Mouse (Mus musculus) liver, embryonic 14.5 days (tissue): ENCODE data around the gene Aebp2. TPM values are rescaled to one million over a fixed set of nuclear protein-coding genes. Genes with fewer than 3 reads are reported as not detected.

ENCODE experiments used
- ATAC-seq: fragments of 200-750 bp; cut with Nextera tagmentation; 2 replicates; pipeline ENCODE4 v1.8.0; 2017; ENCODE audit warnings: moderate number of reproducible peaks, mild to moderate bottlenecking, moderate library complexity; ENCODE audit not compliant: insufficient read depth
- DNase-seq, 3 experiments: peaks; one replicate each; pipeline ENCODE4 v3.0.0-alpha.2; 2012 to 2013; ENCODE audit warnings: low read depth in 3 of 3, low spot score in 3 of 3
- H3K27ac ChIP-seq: fragments of 300-500 bp; sonication (generic); 2 replicates; pipeline ENCODE4 v1.5.1; 2014; ENCODE audit warnings: moderate library complexity, mild to moderate bottlenecking, control low read depth, inconsistent platforms
- H3K27me3 ChIP-seq: fragments of 300-500 bp; sonication (generic); 2 replicates; pipeline ENCODE4 v1.6.1; 2014; ENCODE audit warnings: mild to moderate bottlenecking, low read length, moderate library complexity; ENCODE audit not compliant: control insufficient read depth, insufficient read depth
- H3K36me3 ChIP-seq: fragments of 300-500 bp; sonication (generic); replicated peaks from 2 replicates; pipeline ENCODE4 v1.6.1; 2014; ENCODE audit warnings: low read depth; ENCODE audit not compliant: control insufficient read depth, insufficient read depth
- H3K4me1 ChIP-seq, 2 experiments: fragments of 200-500 bp in 1 of 2; fragments of 300-500 bp in 1 of 2; sonication (generic) in 1 of 2; replicated peaks; 2 replicates each; pipeline ENCODE4 v1.6.1; 2012 to 2014; ENCODE audit warnings: antibody characterized with exemption in 1 of 2, inconsistent platforms in 1 of 2, low read length in 1 of 2; ENCODE audit not compliant: control insufficient read depth in 2 of 2, insufficient read depth in 2 of 2
- H3K4me2 ChIP-seq: fragments of 300-500 bp; sonication (generic); 2 replicates; pipeline ENCODE4 v1.6.1; 2014; ENCODE audit warnings: low read depth, mild to moderate bottlenecking, control low read depth, moderate library complexity
- H3K4me3 ChIP-seq, 2 experiments: fragments of 200-500 bp in 1 of 2; fragments of 300-500 bp in 1 of 2; sonication (generic) in 1 of 2; 2 replicates each; pipeline ENCODE4 v1.5.1; 2012 to 2014; ENCODE audit warnings: low read depth in 2 of 2, low read length in 2 of 2, mild to moderate bottlenecking in 2 of 2, control low read depth in 1 of 2, inconsistent platforms in 1 of 2, moderate library complexity in 1 of 2; ENCODE audit not compliant: insufficient read depth in 1 of 2
- H3K9ac ChIP-seq: fragments of 300-500 bp; sonication (generic); replicated peaks from 2 replicates; pipeline ENCODE4 v1.6.1; 2014; ENCODE audit warnings: mild to moderate bottlenecking, control low read depth, moderate library complexity
- H3K9me3 ChIP-seq: fragments of 300-500 bp; sonication (generic); 2 replicates; pipeline ENCODE4 v1.6.1; 2016; ENCODE audit warnings: low read length, mixed read lengths; ENCODE audit not compliant: control insufficient read depth
- CTCF ChIP-seq: IDR thresholded peaks from 2 replicates; pipeline ENCODE4 v1.5.1; 2016; ENCODE audit warnings: antibody characterized with exemption, low read depth, control low read depth
- EP300 ChIP-seq: IDR thresholded peaks from 2 replicates; pipeline ENCODE4 v1.6.1; 2016; ENCODE audit warnings: antibody characterized with exemption, low read depth
- WGBS: fragments of 180-500 bp; shearing (Covaris S2); extraction: QIAGEN DNeasy Blood & Tissue Kit; methylation state at CpG from one replicate; pipeline ENCODE4 v1.1.7; 2014; ENCODE audit not compliant: insufficient replicate concordance; 5-methylcytosine and 5-hydroxymethylcytosine counted together
- polyA plus RNA-seq, 2 experiments: library from polyadenylated mRNA; depleted of rRNA in 1 of 2; stranded (reverse) in 1 of 2; unstranded in 1 of 2; fragments of >200 nt; fragmentation: Nextera tagmentation in 1 of 2; extraction: Ambion mirVana in 1 of 2; gene quantifications; 2 replicates each; pipeline versions ENCODE4 v1.2.1 to v1.2.3; 2012 to 2014

Aebp2 gene
- polyA plus RNA-seq, 2 experiments: 3.3 to 10.7 TPM

- H3K4me3 ChIP-seq: no peak overlapping the region
- no peaks in the 10 kb centered on the region for H3K36me3 ChIP-seq
- no peak overlapping the region for H3K9ac ChIP-seq
- WGBS: 79% methylated on average over 6 of the region's 6 CpGs
- H3K9me3 ChIP-seq: no peaks in the 10 kb centered on the region
- no peak overlapping the region for H3K27ac ChIP-seq
- no peaks in the 10 kb centered on the region for H3K4me1 ChIP-seq
- TF ChIP-seq CTCF: no peak
- TF ChIP-seq EP300: no peak
- ATAC-seq (no peak), DNase-seq (no peak)
- no peak overlapping the region for H3K4me2 ChIP-seq
- no peaks in the 10 kb centered on the region for H3K27me3 ChIP-seq
Observed at GRCm38 (mm10) chr6:140692160-140692559, 69.7 kb downstream of the Aebp2 start.

GRCm38 (mm10) chr6:140696192-140696879 lies 73.9 kb downstream of the Aebp2 start:
- Histone ChIP-seq H3K36me3 (no peaks in the 10 kb centered on the region), H3K4me1 (no peaks in the 10 kb centered on the region), H3K27ac (no peak overlapping the region), H3K4me3 (no peak overlapping the region), H3K9me3 (no peaks in the 10 kb centered on the region), H3K4me2 (no peak overlapping the region), H3K27me3 (no peaks in the 10 kb centered on the region), H3K9ac (no peak overlapping the region)
- TF ChIP-seq CTCF (no peak), EP300 (no peak)
- ATAC-seq: no peak
- 60% methylated on average over 12 of the region's 12 CpGs for WGBS
- DNase-seq: no peak

GRCm38 (mm10) chr6:140697994-140698393 lies 75.5 kb downstream of the Aebp2 start:
- DNase-seq (no peak), ATAC-seq (no peak)
- Histone ChIP-seq H3K4me1 (no peaks in the 10 kb centered on the region), H3K4me2 (no peak overlapping the region), H3K36me3 (no peaks in the 10 kb centered on the region), H3K4me3 (no peak overlapping the region), H3K27me3 (no peaks in the 10 kb centered on the region), H3K27ac (no peak overlapping the region), H3K9ac (no peak overlapping the region), H3K9me3 (no peaks in the 10 kb centered on the region)
- TF ChIP-seq EP300 (no peak), CTCF (no peak)
- WGBS: 77% methylated on average over 11 of the region's 11 CpGs

GRCm38 (mm10) chr6:140698596-140698995 lies 76.1 kb downstream of the Aebp2 start:
- H3K4me2 ChIP-seq: no peak overlapping the region
- H3K36me3 ChIP-seq: no peaks in the 10 kb centered on the region
- H3K4me1 ChIP-seq: no peaks in the 10 kb centered on the region
- no peak for TF ChIP-seq EP300
- no peak for TF ChIP-seq CTCF
- no peak for DNase-seq
- no peaks in the 10 kb centered on the region for H3K9me3 ChIP-seq
- no peaks in the 10 kb centered on the region for H3K27me3 ChIP-seq
- 76% methylated on average over 1 of the region's 1 CpGs for WGBS
- no peak overlapping the region for H3K4me3 ChIP-seq
- no peak overlapping the region for H3K27ac ChIP-seq
- no peak for ATAC-seq
- H3K9ac ChIP-seq: no peak overlapping the region

- H3K4me1 ChIP-seq: no peaks in the 10 kb centered on the region
- no peaks in the 10 kb centered on the region for H3K9me3 ChIP-seq
- no peak for ATAC-seq
- no peaks in the 10 kb centered on the region for H3K36me3 ChIP-seq
- no peak overlapping the region for H3K27ac ChIP-seq
- DNase-seq: no peak
- H3K27me3 ChIP-seq: no peaks in the 10 kb centered on the region
- H3K4me2 ChIP-seq: no peak overlapping the region
- no peak overlapping the region for H3K4me3 ChIP-seq
- no peak overlapping the region for H3K9ac ChIP-seq
- TF ChIP-seq EP300: no peak
- TF ChIP-seq CTCF: no peak
- 63% methylated on average over 6 of the region's 6 CpGs for WGBS
Observed at GRCm38 (mm10) chr6:140701259-140701658, 78.8 kb downstream of the Aebp2 start.
